In genomic region chr16:32927044-32927443, GRCm38 (mm10) we compare ENCODE assay signal across 17 mouse cellular contexts.
"Had no signal": no experiment of that assay in that cellular context is flagged by ENCODE, and none has a peak within 500 bp of the region (broad histone marks: within the 10 kb centered on the region; RNA-seq: fewer than 3 reads in every experiment).

No protein-coding gene starts in this region.

- H3K4me1 ChIP-seq: liver, embryonic 15.5 days; midbrain, embryonic 15.5 days; neural tube, embryonic 12.5 days; stomach, embryonic 15.5 days had no signal

- H3K4me2 ChIP-seq: liver, embryonic 15.5 days; lung, embryonic 15.5 days; midbrain, embryonic 11.5 days; midbrain, embryonic 13.5 days; midbrain, embryonic 15.5 days; neural tube, embryonic 12.5 days; stomach, embryonic 15.5 days had no signal

- H3K9ac ChIP-seq: liver, embryonic 15.5 days; liver, postnatal 0 days; lung, embryonic 15.5 days; midbrain, embryonic 13.5 days; midbrain, embryonic 15.5 days; neural tube, embryonic 12.5 days; stomach, embryonic 15.5 days had no signal

- H3K36me3 ChIP-seq: stomach, embryonic 15.5 days had no signal

- H3K27me3 ChIP-seq: liver, embryonic 15.5 days; lung, embryonic 15.5 days; megakaryocyte, embryonic 14.5 days; midbrain, embryonic 13.5 days; midbrain, embryonic 15.5 days; neural tube, embryonic 12.5 days; stomach, embryonic 15.5 days had no signal

- DNase-seq: liver, postnatal 0 days; lung, adult 2 months; lung, postnatal 14 days; lung, postnatal 36 days; thymus, adult 2 months; thymus, postnatal 25 days; thymus, postnatal 4 days had no signal

- H3K4me3 ChIP-seq: liver, embryonic 15.5 days; lung, embryonic 15.5 days; megakaryocyte, embryonic 14.5 days; midbrain, embryonic 13.5 days; midbrain, embryonic 15.5 days; neural tube, embryonic 12.5 days; stomach, embryonic 15.5 days had no signal

- H3K27ac ChIP-seq: liver, embryonic 15.5 days; lung, embryonic 15.5 days; macrophage; midbrain, embryonic 13.5 days; midbrain, embryonic 15.5 days; neural tube, embryonic 12.5 days; stomach, embryonic 15.5 days; stomach, postnatal 0 days had no signal

- H3K9me3 ChIP-seq: liver, embryonic 15.5 days; lung, embryonic 15.5 days; megakaryocyte, embryonic 14.5 days; midbrain, embryonic 13.5 days; midbrain, embryonic 15.5 days; neural tube, embryonic 12.5 days; stomach, embryonic 15.5 days had no signal
